8 mouse cellular contexts compared by ENCODE assay signal in the genomic region with DNA sequence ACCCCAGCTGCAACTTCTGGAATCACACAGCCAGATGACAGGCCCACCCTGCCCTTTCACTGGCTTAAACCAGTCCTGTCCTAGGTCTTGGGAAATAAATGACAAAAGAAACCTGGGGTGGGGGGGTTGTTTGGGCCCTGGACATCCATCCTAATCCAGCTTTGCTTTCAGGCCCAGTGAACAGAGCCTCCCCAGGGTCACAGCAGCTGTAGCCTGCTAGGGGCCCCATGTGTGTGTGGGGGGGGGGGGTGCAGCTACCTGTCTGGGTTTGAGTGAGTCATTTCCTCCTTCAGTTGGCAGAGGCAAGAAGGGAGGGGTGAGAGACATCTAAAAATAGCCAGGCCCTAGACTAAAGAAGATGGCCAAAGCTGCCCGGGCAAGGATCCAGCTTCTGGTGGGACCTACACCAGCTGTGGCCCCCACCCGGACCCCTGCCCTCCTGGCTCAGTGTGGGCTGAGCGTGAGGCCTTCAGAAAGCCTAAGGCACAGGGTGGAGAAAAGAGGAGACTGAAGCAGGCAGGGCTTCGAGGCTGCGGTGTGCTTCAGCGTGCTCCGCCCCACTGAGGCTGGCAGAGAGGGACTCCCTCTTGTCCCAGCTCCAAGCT. TPM values are rescaled to one million over a fixed set of nuclear protein-coding genes. Genes with fewer than 3 reads are reported as not detected.
DNase-seq lines count a peak whose midpoint lies in the region; ATAC-seq and TF ChIP-seq lines count a peak whose summit lies in the region.

No protein-coding gene starts in this region.

- H3K27me3 ChIP-seq in heart, embryonic 12.5 days (replicated peaks) = no peaks in the 10 kb centered on the region
- no peaks in the 10 kb centered on the region; the same call in 1 of the 2 replicates for H3K27me3 ChIP-seq in G1E (ENCODE audit: insufficient read depth, low read length)
- H3K27me3 ChIP-seq in forebrain, embryonic 15.5 days = no peaks in the 10 kb centered on the region
- H3K27me3 ChIP-seq in limb, embryonic 11.5 days (ENCODE audit: control insufficient read depth, insufficient read depth, low read length) = no peaks in the 10 kb centered on the region
- no peaks in the 10 kb centered on the region for H3K27me3 ChIP-seq in midbrain, embryonic 16.5 days (ENCODE audit: control insufficient read depth, insufficient read depth, low read depth, low read length)

- no peak overlapping the region for H3K4me3 ChIP-seq in heart, embryonic 12.5 days
- no peak overlapping the region; the same call in 1 of the 2 replicates for H3K4me3 ChIP-seq in G1E (ENCODE audit: low read depth, low read length)
- H3K4me3 ChIP-seq in forebrain, embryonic 15.5 days = no peak overlapping the region
- H3K4me3 ChIP-seq in limb, embryonic 11.5 days (ENCODE audit: low read depth, low read length) = no peak overlapping the region
- H3K4me3 ChIP-seq in midbrain, embryonic 16.5 days (ENCODE audit: low read depth, low read length) = no peak overlapping the region

- H3K27ac ChIP-seq in heart, embryonic 12.5 days (ENCODE audit: poor library complexity, severe bottlenecking) = peak overlapping the region; percentile 92
- peak overlapping the region; percentile 35 for H3K27ac ChIP-seq in forebrain, embryonic 15.5 days (replicated peaks)
- H3K27ac ChIP-seq in limb, embryonic 11.5 days (replicated peaks; ENCODE audit: low read depth, low read length) = peak overlapping the region; percentile 30; the same call in 1 of the 2 replicates
- H3K27ac ChIP-seq in midbrain, embryonic 16.5 days (ENCODE audit: low read length) = no peak overlapping the region

- ATAC-seq in heart, embryonic 12.5 days (ENCODE audit: insufficient number of reproducible peaks, low FRiP score) = peak; percentile 63
- peak; percentile 66 for ATAC-seq in G1E (ENCODE audit: extremely low read depth, insufficient number of reproducible peaks, low FRiP score, poor library complexity, severe bottlenecking)
- no peak; the same call in 1 of the 2 replicates for ATAC-seq in forebrain, embryonic 15.5 days (replicated peaks)
- 0 out of 2 replicates have a peak, but pooled peaks have one; percentile 8 for ATAC-seq in limb, embryonic 11.5 days (ENCODE audit: insufficient number of reproducible peaks, low FRiP score, low TSS enrichment, low read depth)
- ATAC-seq in midbrain, embryonic 16.5 days = 0 out of 2 replicates have a peak, but pooled peaks have one; percentile 16

- no peak for TF ChIP-seq CTCF in G1E (IDR thresholded peaks at IDR 0.05; ENCODE audit: low read depth, low read length)

- H3K9ac ChIP-seq in heart, embryonic 12.5 days = peak overlapping the region; percentile 46
- no peak overlapping the region for H3K9ac ChIP-seq in forebrain, embryonic 15.5 days (replicated peaks)
- no peak overlapping the region for H3K9ac ChIP-seq in limb, embryonic 11.5 days (ENCODE audit: low read length)
- no peak overlapping the region for H3K9ac ChIP-seq in midbrain, embryonic 16.5 days (ENCODE audit: low read depth, low read length)

- no peaks in the 10 kb centered on the region for H3K9me3 ChIP-seq in heart, embryonic 12.5 days (replicated peaks)
- no peaks in the 10 kb centered on the region for H3K9me3 ChIP-seq in G1E (replicated peaks)
- H3K9me3 ChIP-seq in forebrain, embryonic 15.5 days = no peaks in the 10 kb centered on the region
- no peaks in the 10 kb centered on the region for H3K9me3 ChIP-seq in limb, embryonic 11.5 days (ENCODE audit: control insufficient read depth, low read length)
- H3K9me3 ChIP-seq in midbrain, embryonic 16.5 days (replicated peaks; ENCODE audit: control insufficient read depth, low read length, poor library complexity, severe bottlenecking) = no peaks in the 10 kb centered on the region

- no peaks in the 10 kb centered on the region for H3K36me3 ChIP-seq in heart, embryonic 12.5 days
- no peaks in the 10 kb centered on the region for H3K36me3 ChIP-seq in G1E (replicated peaks)
- H3K36me3 ChIP-seq in forebrain, embryonic 15.5 days = no peaks in the 10 kb centered on the region
- no peaks in the 10 kb centered on the region for H3K36me3 ChIP-seq in limb, embryonic 11.5 days (ENCODE audit: control insufficient read depth, insufficient read depth, low read length)
- H3K36me3 ChIP-seq in midbrain, embryonic 16.5 days (ENCODE audit: control insufficient read depth, insufficient read depth, low read length) = no peaks in the 10 kb centered on the region

- peaks cover 63% of the 10 kb centered on the region for H3K4me1 ChIP-seq in heart, embryonic 12.5 days (replicated peaks)
- peaks cover 52% of the 10 kb centered on the region for H3K4me1 ChIP-seq in G1E (ENCODE audit: insufficient read depth, low read depth, low read length)
- peaks cover 36% of the 10 kb centered on the region for H3K4me1 ChIP-seq in forebrain, embryonic 15.5 days
- H3K4me1 ChIP-seq in limb, embryonic 11.5 days (ENCODE audit: control insufficient read depth, insufficient read depth, low read length) = peaks cover 49% of the 10 kb centered on the region
- peaks cover 21% of the 10 kb centered on the region for H3K4me1 ChIP-seq in midbrain, embryonic 16.5 days (ENCODE audit: control insufficient read depth, insufficient read depth, low read length)

- peak overlapping the region; percentile 30 for H3K4me2 ChIP-seq in heart, embryonic 12.5 days
- no peak overlapping the region for H3K4me2 ChIP-seq in forebrain, embryonic 15.5 days (replicated peaks)
- no peak overlapping the region for H3K4me2 ChIP-seq in limb, embryonic 11.5 days (ENCODE audit: low read depth, severe bottlenecking)
- H3K4me2 ChIP-seq in midbrain, embryonic 16.5 days (ENCODE audit: low read length) = no peak overlapping the region

- no peak for DNase-seq in heart, adult 9 months (ENCODE audit: low spot score in 2 of 2)
- peak; percentile 38 for DNase-seq in G1E (ENCODE audit: low spot score)
- DNase-seq in limb, embryonic 11.5 days (ENCODE audit: low spot score) = no peak
- no peak for DNase-seq in layer of hippocampus, adult 9-11 months
- DNase-seq in frontal cortex, postnatal 36 days (ENCODE audit: low spot score in 2 of 2) = no peak

- 25% methylated on average over 7 of the region's 7 CpGs for WGBS in heart, embryonic 12.5 days
- 26% methylated on average over 7 of the region's 7 CpGs for WGBS in forebrain, embryonic 15.5 days
- WGBS in limb, embryonic 11.5 days = 53% methylated on average over 7 of the region's 7 CpGs
- WGBS in midbrain, embryonic 16.5 days = 33% methylated on average over 7 of the region's 7 CpGs

RNA-seq across cellular contexts. Expression of a gene that starts 28.4 kb away (rescaled TPM):
- polyA plus RNA-seq in heart, embryonic 12.5 days (2016; fragmentation: Nextera tagmentation; extraction: Ambion mirVana) = 31.4 and 32.8 TPM in 2 replicates
- total RNA-seq in G1E (2014; fragmentation: Nextera tagmentation) (18.7 and 20.5 TPM in 2 replicates), G1E (2017) (8.9 and 10.4 TPM in 2 replicates)
- 28.1 and 28.5 TPM in 2 replicates for polyA plus RNA-seq in G1E (2012)
- polyA plus RNA-seq in forebrain, embryonic 15.5 days (2015; fragmentation: Nextera tagmentation; extraction: Ambion mirVana) = 16.9 and 17.5 TPM in 2 replicates
- polyA plus RNA-seq in limb, embryonic 11.5 days (2014; fragmentation: Nextera tagmentation; extraction: Ambion mirVana) = 22.5 and 23.8 TPM in 2 replicates
- 18.5 and 19.1 TPM in 2 replicates for polyA plus RNA-seq in midbrain, embryonic 16.5 days (2015; fragmentation: Nextera tagmentation; extraction: Ambion mirVana)

RNA-seq across cellular contexts. Expression of a gene that starts 43.8 kb away (rescaled TPM):
- polyA plus RNA-seq in heart, embryonic 12.5 days (2016; fragmentation: Nextera tagmentation; extraction: Ambion mirVana) = 23.9 and 25.7 TPM in 2 replicates
- 21.6 and 27.7 TPM in 2 replicates for total RNA-seq in G1E (2014; fragmentation: Nextera tagmentation)
- total RNA-seq in G1E (2017) = 9.9 TPM in 2 replicates
- 21.8 and 28.5 TPM in 2 replicates for polyA plus RNA-seq in G1E (2012)
- 90.0 and 92.5 TPM in 2 replicates for polyA plus RNA-seq in forebrain, embryonic 15.5 days (2015; fragmentation: Nextera tagmentation; extraction: Ambion mirVana)
- polyA plus RNA-seq in limb, embryonic 11.5 days (2014; fragmentation: Nextera tagmentation; extraction: Ambion mirVana) = 6.8 and 10.2 TPM in 2 replicates
- polyA plus RNA-seq in midbrain, embryonic 16.5 days (2015; fragmentation: Nextera tagmentation; extraction: Ambion mirVana) = 52.7 and 66.3 TPM in 2 replicates
